Mouse (Mus musculus): ENCODE results near the gene Nav1. TPM values are rescaled to one million over a fixed set of nuclear protein-coding genes. Genes with fewer than 3 reads are reported as not detected.

Gene Nav1
- polyA plus RNA-seq, 1 experiment from 2014 or later: 3.2 TPM

- Histone ChIP-seq H3K36me3 (peaks cover 16% of the 10 kb centered on the region), H3K27ac (no peak overlapping the region), H3K4me1 (peaks cover 5% of the 10 kb centered on the region; the same call in 1 of the 2 replicates), H3K9ac (no peak overlapping the region), H3K27me3 (replicated peaks) (no peaks in the 10 kb centered on the region), H3K9me3 (replicated peaks) (no peaks in the 10 kb centered on the region), H3K4me3 (no peak overlapping the region), H3K4me2 (no peak overlapping the region)
- 74% methylated on average over 6 of the region's 6 CpGs for WGBS (ENCODE audit: insufficient replicate concordance)
- no peak for ATAC-seq
These were observed 166.1 kb downstream of the Nav1 start for GRCm38 (mm10) chr1:135440986-135441385.

GRCm38 (mm10) chr1:135438801-135439200, 168.3 kb downstream of the Nav1 start:
- Histone ChIP-seq H3K27ac (no peak overlapping the region), H3K9me3 (replicated peaks) (no peaks in the 10 kb centered on the region), H3K9ac (no peak overlapping the region), H3K4me2 (no peak overlapping the region), H3K36me3 (peaks cover 16% of the 10 kb centered on the region), H3K27me3 (replicated peaks) (no peaks in the 10 kb centered on the region), H3K4me3 (no peak overlapping the region), H3K4me1 (peaks cover 13% of the 10 kb centered on the region)
- WGBS (ENCODE audit: insufficient replicate concordance): 77% methylated on average over 6 of the region's 6 CpGs
- ATAC-seq: no peak

- WGBS (ENCODE audit: insufficient replicate concordance): 9% methylated on average over 2 of the region's 2 CpGs
- no peak overlapping the region for H3K4me3 ChIP-seq
- no peaks in the 10 kb centered on the region for H3K9me3 ChIP-seq (replicated peaks)
- no peak overlapping the region for H3K4me2 ChIP-seq
- H3K4me1 ChIP-seq: peaks cover 19% of the 10 kb centered on the region
- no peak overlapping the region for H3K27ac ChIP-seq
- no peak overlapping the region for H3K9ac ChIP-seq
- ATAC-seq: peak; percentile 61; the same call in 1 of the 2 replicates
- no peaks in the 10 kb centered on the region for H3K36me3 ChIP-seq
- H3K27me3 ChIP-seq (replicated peaks): no peaks in the 10 kb centered on the region; the same call in 1 of the 2 replicates
These were observed 171.3 kb downstream of the Nav1 start for GRCm38 (mm10) chr1:135435823-135436222.

GRCm38 (mm10) chr1:135430669-135431017, 176.5 kb downstream of the Nav1 start:
- 3% methylated on average over 14 of the region's 14 CpGs for WGBS (ENCODE audit: insufficient replicate concordance)
- Histone ChIP-seq H3K36me3 (peaks cover 13% of the 10 kb centered on the region), H3K27me3 (replicated peaks) (no peaks in the 10 kb centered on the region; the same call in 1 of the 2 replicates), H3K4me1 (peaks cover 45% of the 10 kb centered on the region), H3K9ac (peak overlapping the region; percentile 89), H3K27ac (peak overlapping the region; percentile 38; the same call in 1 of the 2 replicates), H3K4me3 (peak overlapping the region; percentile 90), H3K9me3 (replicated peaks) (no peaks in the 10 kb centered on the region), H3K4me2 (peak overlapping the region; percentile 73)
- ATAC-seq: peak; percentile 73

GRCm38 (mm10) chr1:135429901-135430668, 177.0 kb downstream of the Nav1 start, which contains the start of gene Ipo9:
Gene Ipo9, minus strand, starts transcription at chr1:135430499.
- WGBS (ENCODE audit: insufficient replicate concordance): under 1% methylated on average over 65 of the region's 65 CpGs
- Histone ChIP-seq H3K27ac (peak within 1 kb of the TSS; percentile 71), H3K9ac (peak within 1 kb of the TSS; percentile 89), H3K4me2 (peak within 1 kb of the TSS; percentile 73), H3K4me1 (peaks cover 43% of the 10 kb centered on the region), H3K9me3 (replicated peaks) (no peaks in the 10 kb centered on the region), H3K27me3 (replicated peaks) (no peaks in the 10 kb centered on the region; the same call in 1 of the 2 replicates), H3K36me3 (peaks cover 19% of the 10 kb centered on the region), H3K4me3 (peak within 1 kb of the TSS; percentile 90)
- ATAC-seq: peak; percentile 95

GRCm38 (mm10) chr1:135427390-135427789, 179.7 kb downstream of the Nav1 start:
- H3K9me3 ChIP-seq (replicated peaks): no peaks in the 10 kb centered on the region
- no peak for ATAC-seq
- H3K27me3 ChIP-seq (replicated peaks): no peaks in the 10 kb centered on the region; the same call in 1 of the 2 replicates
- H3K36me3 ChIP-seq: peaks cover 35% of the 10 kb centered on the region
- no peak overlapping the region for H3K27ac ChIP-seq
- no peak overlapping the region for H3K9ac ChIP-seq
- peaks cover 40% of the 10 kb centered on the region for H3K4me1 ChIP-seq
- H3K4me2 ChIP-seq: no peak overlapping the region
- no peak overlapping the region for H3K4me3 ChIP-seq
- WGBS (ENCODE audit: insufficient replicate concordance): 73% methylated on average over 6 of the region's 6 CpGs

GRCm38 (mm10) chr1:135426645-135427044, 180.4 kb downstream of the Nav1 start:
- Histone ChIP-seq H3K4me1 (peaks cover 40% of the 10 kb centered on the region), H3K4me3 (no peak overlapping the region), H3K36me3 (peaks cover 35% of the 10 kb centered on the region), H3K9ac (no peak overlapping the region), H3K27me3 (replicated peaks) (no peaks in the 10 kb centered on the region), H3K4me2 (no peak overlapping the region), H3K9me3 (replicated peaks) (no peaks in the 10 kb centered on the region), H3K27ac (no peak overlapping the region)
- 89% methylated on average over 10 of the region's 10 CpGs for WGBS (ENCODE audit: insufficient replicate concordance)
- no peak for ATAC-seq

GRCm38 (mm10) chr1:135422772-135423171, 184.3 kb downstream of the Nav1 start:
- Histone ChIP-seq H3K27me3 (replicated peaks) (no peaks in the 10 kb centered on the region), H3K36me3 (peaks cover 66% of the 10 kb centered on the region), H3K4me2 (no peak overlapping the region), H3K9me3 (replicated peaks) (no peaks in the 10 kb centered on the region), H3K9ac (no peak overlapping the region), H3K4me1 (peaks cover 12% of the 10 kb centered on the region), H3K4me3 (no peak overlapping the region), H3K27ac (no peak overlapping the region)
- no peak for ATAC-seq
- WGBS (ENCODE audit: insufficient replicate concordance): 82% methylated on average over 6 of the region's 6 CpGs

- ATAC-seq: no peak
- Histone ChIP-seq H3K4me1 (no peaks in the 10 kb centered on the region), H3K9ac (no peak overlapping the region), H3K9me3 (replicated peaks) (no peaks in the 10 kb centered on the region), H3K27me3 (replicated peaks) (no peaks in the 10 kb centered on the region), H3K36me3 (peaks cover 94% of the 10 kb centered on the region), H3K4me2 (no peak overlapping the region), H3K27ac (no peak overlapping the region), H3K4me3 (no peak overlapping the region)
These were observed 193.1 kb downstream of the Nav1 start for GRCm38 (mm10) chr1:135413996-135414395.

GRCm38 (mm10) chr1:135412130-135412529, 195.0 kb downstream of the Nav1 start:
- no peaks in the 10 kb centered on the region for H3K4me1 ChIP-seq
- H3K36me3 ChIP-seq: peaks cover 93% of the 10 kb centered on the region
- no peaks in the 10 kb centered on the region for H3K9me3 ChIP-seq (replicated peaks)
- ATAC-seq: no peak
- WGBS (ENCODE audit: insufficient replicate concordance): 68% methylated on average over 4 of the region's 4 CpGs
- H3K4me2 ChIP-seq: no peak overlapping the region
- H3K27me3 ChIP-seq (replicated peaks): no peaks in the 10 kb centered on the region
- H3K9ac ChIP-seq: no peak overlapping the region
- no peak overlapping the region for H3K27ac ChIP-seq
- no peak overlapping the region for H3K4me3 ChIP-seq

GRCm38 (mm10) chr1:135410967-135411366, 196.1 kb downstream of the Nav1 start:
- Histone ChIP-seq H3K36me3 (peaks cover 92% of the 10 kb centered on the region), H3K4me1 (no peaks in the 10 kb centered on the region), H3K4me2 (no peak overlapping the region), H3K9ac (no peak overlapping the region), H3K27ac (no peak overlapping the region), H3K27me3 (replicated peaks) (no peaks in the 10 kb centered on the region), H3K4me3 (no peak overlapping the region), H3K9me3 (replicated peaks) (no peaks in the 10 kb centered on the region)
- ATAC-seq: no peak
- WGBS (ENCODE audit: insufficient replicate concordance): 61% methylated on average over 2 of the region's 2 CpGs

- 84% methylated on average over 4 of the region's 4 CpGs for WGBS (ENCODE audit: insufficient replicate concordance)
- Histone ChIP-seq H3K27me3 (replicated peaks) (no peaks in the 10 kb centered on the region), H3K27ac (no peak overlapping the region), H3K9me3 (replicated peaks) (no peaks in the 10 kb centered on the region), H3K4me2 (no peak overlapping the region), H3K4me3 (no peak overlapping the region), H3K4me1 (no peaks in the 10 kb centered on the region), H3K36me3 (peaks cover 92% of the 10 kb centered on the region), H3K9ac (no peak overlapping the region)
- ATAC-seq: no peak
These were observed 198.1 kb downstream of the Nav1 start for GRCm38 (mm10) chr1:135408973-135409372.

All from liver, embryonic 12.5 days (tissue).